8 mouse cellular contexts compared by ENCODE assay signal in genomic region chr12:71888370-71888769, GRCm38 (mm10). TPM values are rescaled to one million over a fixed set of nuclear protein-coding genes. Genes with fewer than 3 reads are reported as not detected.
DNase-seq lines count a peak whose midpoint lies in the region; ATAC-seq lines count a peak whose summit lies in the region.
"Had no signal": no experiment of that assay in that cellular context is flagged by ENCODE, and none has a peak within 500 bp of the region (broad histone marks: within the 10 kb centered on the region; RNA-seq: fewer than 3 reads in every experiment).

No protein-coding gene starts in this region.

- peaks cover 91% of the 10 kb centered on the region for H3K36me3 ChIP-seq in megakaryocyte, embryonic 14.5 days (replicated peaks; ENCODE audit: low read length)
- H3K36me3 ChIP-seq in heart, embryonic 10.5 days = peaks cover 2% of the 10 kb centered on the region; the same call in 1 of the 2 replicates
- no peaks in the 10 kb centered on the region for H3K36me3 ChIP-seq in midbrain, embryonic 11.5 days (ENCODE audit: control insufficient read depth, insufficient read depth, low read length)
- H3K36me3 ChIP-seq: neural tube, embryonic 12.5 days had no signal

- H3K9me3 ChIP-seq in megakaryocyte, embryonic 14.5 days = no peaks in the 10 kb centered on the region
- no peaks in the 10 kb centered on the region for H3K9me3 ChIP-seq in heart, embryonic 10.5 days
- H3K9me3 ChIP-seq in midbrain, embryonic 11.5 days (ENCODE audit: control insufficient read depth, low read length) = no peaks in the 10 kb centered on the region
- H3K9me3 ChIP-seq: neural tube, embryonic 12.5 days had no signal

- peak; percentile 74 for DNase-seq in adrenal gland, postnatal 36 days
- peak; percentile 89 for DNase-seq in heart, embryonic 10.5 days (ENCODE audit: low spot score)
- no peak for DNase-seq in yolk sac, embryonic 10.5 days (ENCODE audit: low spot score)
- DNase-seq in midbrain, embryonic 11.5 days (ENCODE audit: low spot score, missing footprints) = no peak
- DNase-seq in cerebellum, postnatal 14 days = no peak

- H3K4me3 ChIP-seq in megakaryocyte, embryonic 14.5 days (replicated peaks) = peak overlapping the region; percentile 31
- no peak overlapping the region for H3K4me3 ChIP-seq in heart, embryonic 10.5 days
- H3K4me3 ChIP-seq in midbrain, embryonic 11.5 days (ENCODE audit: low read depth, low read length) = no peak overlapping the region
- H3K4me3 ChIP-seq: neural tube, embryonic 12.5 days had no signal

- H3K27me3 ChIP-seq in megakaryocyte, embryonic 14.5 days (replicated peaks) = no peaks in the 10 kb centered on the region
- no peaks in the 10 kb centered on the region for H3K27me3 ChIP-seq in heart, embryonic 10.5 days (ENCODE audit: insufficient read depth, poor library complexity, severe bottlenecking)
- H3K27me3 ChIP-seq in midbrain, embryonic 11.5 days (ENCODE audit: control insufficient read depth, insufficient read depth, low read length) = no peaks in the 10 kb centered on the region
- H3K27me3 ChIP-seq: neural tube, embryonic 12.5 days had no signal

- peak overlapping the region; percentile 80 for H3K27ac ChIP-seq in heart, embryonic 10.5 days
- H3K27ac ChIP-seq in midbrain, embryonic 11.5 days (ENCODE audit: low read depth, low read length) = no peak overlapping the region
- H3K27ac ChIP-seq: neural tube, embryonic 12.5 days had no signal

- no peak for ATAC-seq in megakaryocyte, adult 5-6 weeks (ENCODE audit: poor library complexity, severe bottlenecking)
- ATAC-seq in midbrain, embryonic 11.5 days (ENCODE audit: low FRiP score) = no peak

- H3K9ac ChIP-seq in midbrain, embryonic 11.5 days (ENCODE audit: low read length) = no peak overlapping the region
- H3K9ac ChIP-seq: neural tube, embryonic 12.5 days had no signal

- peaks cover 99% of the 10 kb centered on the region for H3K4me1 ChIP-seq in megakaryocyte, embryonic 14.5 days
- H3K4me1 ChIP-seq in heart, embryonic 10.5 days = peaks cover 88% of the 10 kb centered on the region
- peaks cover 16% of the 10 kb centered on the region; the same call in 1 of the 2 replicates for H3K4me1 ChIP-seq in midbrain, embryonic 11.5 days (ENCODE audit: control insufficient read depth, insufficient read depth, low read length)

- H3K4me2 ChIP-seq in midbrain, embryonic 11.5 days = no peak overlapping the region
- H3K4me2 ChIP-seq: neural tube, embryonic 12.5 days had no signal

- whole genome bisulfite sequencing in heart, embryonic 10.5 days = 51% methylated on average over 6 of the region's 6 CpGs
- WGBS in midbrain, embryonic 11.5 days = 88% methylated on average over 6 of the region's 6 CpGs

RNA-seq across cellular contexts. Expression of gene Daam1, which starts 57.5 kb away (rescaled TPM):
- 52.8 and 186 TPM in 2 replicates for polyA plus RNA-seq in megakaryocyte, embryonic 14.5 days (2012; ENCODE audit: insufficient read depth, low replicate concordance)
- total RNA-seq in megakaryocyte, adult 5-6 weeks (2015) = 12.3 and 12.7 TPM in 2 replicates
- total RNA-seq in megakaryocyte, adult 5-6 weeks (2017) = 14.6 and 18.0 TPM in 2 replicates
- 10 to 100 TPM; 20.0 to 21.6 TPM for total RNA-seq in adrenal gland, postnatal 36 days (2021)
- 11.5 and 20.1 TPM in 2 replicates for polyA plus RNA-seq in heart, embryonic 10.5 days (2016; fragmentation: Nextera tagmentation; extraction: Ambion mirVana)
- 19.9 and 22.5 TPM in 2 replicates for polyA plus RNA-seq in midbrain, embryonic 11.5 days (2014; fragmentation: Nextera tagmentation; extraction: Ambion mirVana)

Comparison
In these comparisons a context has a peak if more than half of its experiments do, and no peak if none do; other contexts are left out.
1. DNase-seq: peak in adrenal gland, postnatal 36 days (2 of 2) and heart, embryonic 10.5 days (single experiment); none in yolk sac, embryonic 10.5 days (single experiment), midbrain, embryonic 11.5 days (single experiment) and cerebellum, postnatal 14 days (0 of 2).